Mouse (Mus musculus): Measurements from ENCODE around the gene Kdm4a. TPM values are rescaled to one million over a fixed set of nuclear protein-coding genes. Genes with fewer than 3 reads are reported as not detected.
A peak's percentile ranks its signal among the peaks of the same experiment; 100 is the strongest.

Kdm4a gene
- polyA plus RNA-seq, 1 experiment from 2014 or later = 30.8 TPM

- Histone ChIP-seq H3K27ac (ENCODE audit: low read depth, low read length) (no peak overlapping the region), H3K4me2 (no peak overlapping the region), H3K9ac (ENCODE audit: low read depth, low read length) (no peak overlapping the region), H3K9me3 (replicated peaks; ENCODE audit: control insufficient read depth, low read length) (no peaks in the 10 kb centered on the region), H3K4me3 (ENCODE audit: low read depth, low read length) (no peak overlapping the region), H3K4me1 (ENCODE audit: control insufficient read depth, insufficient read depth, low read length) (peaks cover 4% of the 10 kb centered on the region; the same call in 1 of the 2 replicates), H3K27me3 (ENCODE audit: control insufficient read depth, insufficient read depth, low read length) (no peaks in the 10 kb centered on the region), H3K36me3 (ENCODE audit: control insufficient read depth, insufficient read depth, low read length) (no peaks in the 10 kb centered on the region)
- whole genome bisulfite sequencing (ENCODE audit: insufficient replicate concordance) = 87% methylated on average over 10 of the region's 10 CpGs
- no peak for ATAC-seq (replicated peaks; ENCODE audit: insufficient number of reproducible peaks, low FRiP score, low TSS enrichment)
These were observed 62.3 kb downstream of the Kdm4a start for GRCm38 (mm10) chr4:118117565-118117964.

GRCm38 (mm10) chr4:118116098-118116497 is 63.7 kb downstream of the Kdm4a start:
- no peaks in the 10 kb centered on the region for H3K36me3 ChIP-seq (ENCODE audit: control insufficient read depth, insufficient read depth, low read length)
- H3K27me3 ChIP-seq (ENCODE audit: control insufficient read depth, insufficient read depth, low read length) = no peaks in the 10 kb centered on the region
- H3K27ac ChIP-seq (ENCODE audit: low read depth, low read length) = no peak overlapping the region
- H3K4me2 ChIP-seq = no peak overlapping the region
- 88% methylated on average over 11 of the region's 11 CpGs for WGBS (ENCODE audit: insufficient replicate concordance)
- ATAC-seq (replicated peaks; ENCODE audit: insufficient number of reproducible peaks, low FRiP score, low TSS enrichment) = no peak
- H3K9ac ChIP-seq (ENCODE audit: low read depth, low read length) = no peak overlapping the region
- H3K4me1 ChIP-seq (ENCODE audit: control insufficient read depth, insufficient read depth, low read length) = peaks cover 6% of the 10 kb centered on the region; the same call in 1 of the 2 replicates
- H3K4me3 ChIP-seq (ENCODE audit: low read depth, low read length) = no peak overlapping the region
- H3K9me3 ChIP-seq (replicated peaks; ENCODE audit: control insufficient read depth, low read length) = no peaks in the 10 kb centered on the region

- WGBS (ENCODE audit: insufficient replicate concordance) = 72% methylated on average over 7 of the region's 7 CpGs
- Histone ChIP-seq H3K9ac (ENCODE audit: low read depth, low read length) (no peak overlapping the region), H3K27me3 (ENCODE audit: control insufficient read depth, insufficient read depth, low read length) (no peaks in the 10 kb centered on the region), H3K4me1 (ENCODE audit: control insufficient read depth, insufficient read depth, low read length) (peaks cover 6% of the 10 kb centered on the region; the same call in 1 of the 2 replicates), H3K9me3 (replicated peaks; ENCODE audit: control insufficient read depth, low read length) (no peaks in the 10 kb centered on the region), H3K27ac (ENCODE audit: low read depth, low read length) (no peak overlapping the region), H3K36me3 (ENCODE audit: control insufficient read depth, insufficient read depth, low read length) (no peaks in the 10 kb centered on the region), H3K4me3 (ENCODE audit: low read depth, low read length) (no peak overlapping the region), H3K4me2 (no peak overlapping the region)
- no peak for ATAC-seq (replicated peaks; ENCODE audit: insufficient number of reproducible peaks, low FRiP score, low TSS enrichment)
These were observed 64.7 kb downstream of the Kdm4a start for GRCm38 (mm10) chr4:118115132-118115531.

- 66% methylated on average over 12 of the region's 12 CpGs for WGBS (ENCODE audit: insufficient replicate concordance)
- no peaks in the 10 kb centered on the region for H3K36me3 ChIP-seq (ENCODE audit: control insufficient read depth, insufficient read depth, low read length)
- H3K27ac ChIP-seq (ENCODE audit: low read depth, low read length) = no peak overlapping the region
- 0 out of 2 replicates have a peak, but pooled peaks have one; percentile 14 for ATAC-seq (replicated peaks; ENCODE audit: insufficient number of reproducible peaks, low FRiP score, low TSS enrichment)
- H3K4me3 ChIP-seq (ENCODE audit: low read depth, low read length) = no peak overlapping the region
- H3K4me2 ChIP-seq = no peak overlapping the region
- no peaks in the 10 kb centered on the region for H3K27me3 ChIP-seq (ENCODE audit: control insufficient read depth, insufficient read depth, low read length)
- no peaks in the 10 kb centered on the region for H3K9me3 ChIP-seq (replicated peaks; ENCODE audit: control insufficient read depth, low read length)
- no peak overlapping the region for H3K9ac ChIP-seq (ENCODE audit: low read depth, low read length)
- H3K4me1 ChIP-seq (ENCODE audit: control insufficient read depth, insufficient read depth, low read length) = peaks cover 20% of the 10 kb centered on the region
These were observed 67.2 kb downstream of the Kdm4a start for GRCm38 (mm10) chr4:118112601-118113000.

GRCm38 (mm10) chr4:118109649-118110048 is 70.2 kb downstream of the Kdm4a start:
- WGBS (ENCODE audit: insufficient replicate concordance) = 61% methylated on average over 13 of the region's 13 CpGs
- no peaks in the 10 kb centered on the region for H3K27me3 ChIP-seq (ENCODE audit: control insufficient read depth, insufficient read depth, low read length)
- no peak overlapping the region for H3K9ac ChIP-seq (ENCODE audit: low read depth, low read length)
- no peak overlapping the region for H3K4me2 ChIP-seq
- H3K4me1 ChIP-seq (ENCODE audit: control insufficient read depth, insufficient read depth, low read length) = peaks cover 20% of the 10 kb centered on the region
- H3K27ac ChIP-seq (ENCODE audit: low read depth, low read length) = no peak overlapping the region
- no peak for ATAC-seq (replicated peaks; ENCODE audit: insufficient number of reproducible peaks, low FRiP score, low TSS enrichment)
- no peaks in the 10 kb centered on the region for H3K9me3 ChIP-seq (replicated peaks; ENCODE audit: control insufficient read depth, low read length)
- H3K36me3 ChIP-seq (ENCODE audit: control insufficient read depth, insufficient read depth, low read length) = no peaks in the 10 kb centered on the region
- no peak overlapping the region for H3K4me3 ChIP-seq (ENCODE audit: low read depth, low read length)

- Histone ChIP-seq H3K27me3 (ENCODE audit: control insufficient read depth, insufficient read depth, low read length) (no peaks in the 10 kb centered on the region), H3K9ac (ENCODE audit: low read depth, low read length) (no peak overlapping the region), H3K27ac (ENCODE audit: low read depth, low read length) (no peak overlapping the region), H3K36me3 (ENCODE audit: control insufficient read depth, insufficient read depth, low read length) (no peaks in the 10 kb centered on the region), H3K4me3 (ENCODE audit: low read depth, low read length) (no peak overlapping the region), H3K4me1 (ENCODE audit: control insufficient read depth, insufficient read depth, low read length) (peaks cover 20% of the 10 kb centered on the region), H3K9me3 (replicated peaks; ENCODE audit: control insufficient read depth, low read length) (no peaks in the 10 kb centered on the region), H3K4me2 (no peak overlapping the region)
- 57% methylated on average over 7 of the region's 7 CpGs for WGBS (ENCODE audit: insufficient replicate concordance)
- ATAC-seq (replicated peaks; ENCODE audit: insufficient number of reproducible peaks, low FRiP score, low TSS enrichment) = no peak
These were observed 71.1 kb downstream of the Kdm4a start for GRCm38 (mm10) chr4:118108779-118109178.

- Histone ChIP-seq H3K9ac (ENCODE audit: low read depth, low read length) (no peak overlapping the region), H3K4me2 (no peak overlapping the region), H3K27ac (ENCODE audit: low read depth, low read length) (no peak overlapping the region), H3K4me3 (ENCODE audit: low read depth, low read length) (no peak overlapping the region), H3K9me3 (replicated peaks; ENCODE audit: control insufficient read depth, low read length) (no peaks in the 10 kb centered on the region), H3K27me3 (ENCODE audit: control insufficient read depth, insufficient read depth, low read length) (no peaks in the 10 kb centered on the region), H3K36me3 (ENCODE audit: control insufficient read depth, insufficient read depth, low read length) (no peaks in the 10 kb centered on the region), H3K4me1 (ENCODE audit: control insufficient read depth, insufficient read depth, low read length) (peaks cover 14% of the 10 kb centered on the region)
- no peak for ATAC-seq (replicated peaks; ENCODE audit: insufficient number of reproducible peaks, low FRiP score, low TSS enrichment)
- WGBS (ENCODE audit: insufficient replicate concordance) = 87% methylated on average over 3 of the region's 3 CpGs
These were observed 74.4 kb downstream of the Kdm4a start for GRCm38 (mm10) chr4:118105256-118106053.

GRCm38 (mm10) chr4:118103280-118103830 is 76.5 kb downstream of the Kdm4a start:
- H3K9ac ChIP-seq (ENCODE audit: low read depth, low read length) = no peak overlapping the region
- 0 out of 2 replicates have a peak, but pooled peaks cover 3% of the 10 kb centered on the region for H3K36me3 ChIP-seq (ENCODE audit: control insufficient read depth, insufficient read depth, low read length)
- no peak for ATAC-seq (replicated peaks; ENCODE audit: insufficient number of reproducible peaks, low FRiP score, low TSS enrichment)
- WGBS (ENCODE audit: insufficient replicate concordance) = 78% methylated on average over 8 of the region's 8 CpGs
- no peak overlapping the region for H3K4me3 ChIP-seq (ENCODE audit: low read depth, low read length)
- no peak overlapping the region for H3K27ac ChIP-seq (ENCODE audit: low read depth, low read length)
- H3K4me2 ChIP-seq = no peak overlapping the region
- no peaks in the 10 kb centered on the region for H3K9me3 ChIP-seq (replicated peaks; ENCODE audit: control insufficient read depth, low read length)
- no peaks in the 10 kb centered on the region for H3K27me3 ChIP-seq (ENCODE audit: control insufficient read depth, insufficient read depth, low read length)
- H3K4me1 ChIP-seq (ENCODE audit: control insufficient read depth, insufficient read depth, low read length) = no peaks in the 10 kb centered on the region
